Mouse (Mus musculus) ES-E14 (cell line): ENCODE results near the gene Slc6a2.

Experiments
- CHD2 ChIP-seq: IDR thresholded peaks from 2 replicates; pipeline ENCODE4 v1.6.1; 2014; ENCODE audit warnings: mild to moderate bottlenecking, low read depth, low read length, inconsistent platforms
- ZNF384 ChIP-seq: IDR thresholded peaks from 2 replicates; pipeline ENCODE4 v1.6.1; 2012; ENCODE audit warnings: low read depth, low read length, inconsistent platforms

DNA sequence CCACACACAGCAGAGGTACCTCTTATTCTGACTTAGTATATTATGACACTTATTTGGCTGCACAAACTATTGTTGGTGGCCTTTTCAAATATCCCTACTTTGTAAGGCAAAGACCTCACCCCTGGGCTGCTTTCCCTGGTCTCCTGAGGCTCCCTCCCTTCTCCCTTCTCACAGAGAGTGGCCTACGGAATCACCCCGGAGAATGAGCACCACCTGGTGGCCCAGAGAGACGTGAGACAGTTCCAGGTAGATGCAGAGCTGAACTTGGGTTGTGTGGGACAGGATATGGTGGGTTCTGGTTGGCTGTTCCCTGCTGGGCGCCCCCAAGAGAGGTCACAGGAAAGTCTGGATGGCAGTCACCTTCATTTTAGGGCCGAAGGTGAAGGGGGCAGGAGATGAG is 37.0 kb downstream of the Slc6a2 start:
- TF ChIP-seq ZNF384 (no peak), CHD2 (no peak)
